Mouse (Mus musculus): ENCODE measurements around the gene Pknox2.
A peak's percentile ranks its signal among the peaks of the same experiment; 100 is the strongest.

Pknox2 gene

GRCm38 (mm10) chr9:36862576-36862975 lies 284.6 kb downstream of the Pknox2 start:
- peaks cover 18% of the 10 kb centered on the region for H3K4me1 ChIP-seq (replicated peaks; ENCODE audit: low read depth, low read length)
- no peaks in the 10 kb centered on the region for H3K36me3 ChIP-seq (ENCODE audit: insufficient read depth, low read length)
- TF ChIP-seq CTCF (conservative IDR thresholded peaks at IDR 0.05; ENCODE audit: low read length), result no peak
- no peak for TF ChIP-seq POU5F1 (IDR thresholded peaks at IDR 0.05; ENCODE audit: borderline replicate concordance, low read length)
- no peak for TF ChIP-seq NANOG (IDR thresholded peaks at IDR 0.05; ENCODE audit: borderline replicate concordance, low read length)
- H3K27me3 ChIP-seq (ENCODE audit: insufficient read depth, low read length), result no peaks in the 10 kb centered on the region
- H3K4me3 ChIP-seq (replicated peaks; ENCODE audit: low read length), result no peak overlapping the region
- no peaks in the 10 kb centered on the region for H3K9me3 ChIP-seq (ENCODE audit: low read length)

DNA sequence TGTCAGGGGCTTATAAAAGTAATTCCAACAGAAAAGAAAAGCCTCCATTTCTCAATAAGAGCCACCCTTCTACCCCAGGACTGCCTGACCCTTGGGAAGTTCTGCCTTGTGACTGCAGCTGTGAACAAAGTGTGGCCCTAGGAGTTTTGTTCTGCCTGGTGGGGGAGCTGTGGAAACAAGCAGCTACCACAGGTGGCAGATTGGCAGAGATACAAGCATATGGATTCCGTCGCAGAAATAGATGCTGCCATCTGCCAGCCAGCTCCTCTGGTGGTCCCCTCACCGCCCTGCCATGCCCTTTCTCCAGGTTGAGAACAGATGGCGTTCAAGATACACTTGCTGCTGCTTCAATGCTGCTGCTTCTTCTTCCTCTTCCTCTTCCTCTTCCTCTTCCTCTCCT lies 288.5 kb downstream of the Pknox2 start:
- no peak for TF ChIP-seq POU5F1 (IDR thresholded peaks at IDR 0.05; ENCODE audit: borderline replicate concordance, low read length)
- no peak for TF ChIP-seq NANOG (IDR thresholded peaks at IDR 0.05; ENCODE audit: borderline replicate concordance, low read length)
- TF ChIP-seq CTCF (conservative IDR thresholded peaks at IDR 0.05; ENCODE audit: low read length), result no peak
- Histone ChIP-seq H3K27me3 (ENCODE audit: insufficient read depth, low read length) (no peaks in the 10 kb centered on the region), H3K36me3 (ENCODE audit: insufficient read depth, low read length) (no peaks in the 10 kb centered on the region), H3K9me3 (ENCODE audit: low read length) (no peaks in the 10 kb centered on the region), H3K4me3 (replicated peaks; ENCODE audit: low read length) (no peak overlapping the region), H3K4me1 (replicated peaks; ENCODE audit: low read depth, low read length) (peaks cover 32% of the 10 kb centered on the region)

GRCm38 (mm10) chr9:36857476-36858117 lies 289.6 kb downstream of the Pknox2 start:
- Histone ChIP-seq H3K27me3 (ENCODE audit: insufficient read depth, low read length) (no peaks in the 10 kb centered on the region), H3K9me3 (ENCODE audit: low read length) (no peaks in the 10 kb centered on the region), H3K4me3 (replicated peaks; ENCODE audit: low read length) (peak overlapping the region; percentile 35; the same call in 1 of the 2 replicates), H3K36me3 (ENCODE audit: insufficient read depth, low read length) (no peaks in the 10 kb centered on the region), H3K4me1 (replicated peaks; ENCODE audit: low read depth, low read length) (peaks cover 32% of the 10 kb centered on the region)
- no peak; the same call in 1 of the 2 replicates for TF ChIP-seq NANOG (IDR thresholded peaks at IDR 0.05; ENCODE audit: borderline replicate concordance, low read length)
- no peak for TF ChIP-seq CTCF (conservative IDR thresholded peaks at IDR 0.05; ENCODE audit: low read length)
- TF ChIP-seq POU5F1 (IDR thresholded peaks at IDR 0.05; ENCODE audit: borderline replicate concordance, low read length), result no peak

- TF ChIP-seq NANOG (IDR thresholded peaks at IDR 0.05; ENCODE audit: borderline replicate concordance, low read length) (no peak), POU5F1 (IDR thresholded peaks at IDR 0.05; ENCODE audit: borderline replicate concordance, low read length) (no peak), CTCF (conservative IDR thresholded peaks at IDR 0.05; ENCODE audit: low read length) (no peak)
- no peak overlapping the region for H3K4me3 ChIP-seq (replicated peaks; ENCODE audit: low read length)
- H3K4me1 ChIP-seq (replicated peaks; ENCODE audit: low read depth, low read length), result peaks cover 32% of the 10 kb centered on the region
- H3K9me3 ChIP-seq (ENCODE audit: low read length), result no peaks in the 10 kb centered on the region
- H3K27me3 ChIP-seq (ENCODE audit: insufficient read depth, low read length), result no peaks in the 10 kb centered on the region
- H3K36me3 ChIP-seq (ENCODE audit: insufficient read depth, low read length), result no peaks in the 10 kb centered on the region
Observed at GRCm38 (mm10) chr9:36856351-36856750, 290.9 kb downstream of the Pknox2 start.

- Histone ChIP-seq H3K27me3 (ENCODE audit: insufficient read depth, low read length) (no peaks in the 10 kb centered on the region), H3K4me3 (replicated peaks; ENCODE audit: low read length) (no peak overlapping the region), H3K4me1 (replicated peaks; ENCODE audit: low read depth, low read length) (peaks cover 22% of the 10 kb centered on the region), H3K36me3 (ENCODE audit: insufficient read depth, low read length) (no peaks in the 10 kb centered on the region), H3K9me3 (ENCODE audit: low read length) (no peaks in the 10 kb centered on the region)
- no peak for TF ChIP-seq NANOG (IDR thresholded peaks at IDR 0.05; ENCODE audit: borderline replicate concordance, low read length)
- no peak for TF ChIP-seq POU5F1 (IDR thresholded peaks at IDR 0.05; ENCODE audit: borderline replicate concordance, low read length)
- no peak for TF ChIP-seq CTCF (conservative IDR thresholded peaks at IDR 0.05; ENCODE audit: low read length)
Observed at GRCm38 (mm10) chr9:36852175-36852574, 295.0 kb downstream of the Pknox2 start.

GRCm38 (mm10) chr9:36850091-36850490 lies 297.1 kb downstream of the Pknox2 start:
- TF ChIP-seq CTCF (conservative IDR thresholded peaks at IDR 0.05; ENCODE audit: low read length), result no peak
- no peak for TF ChIP-seq POU5F1 (IDR thresholded peaks at IDR 0.05; ENCODE audit: borderline replicate concordance, low read length)
- TF ChIP-seq NANOG (IDR thresholded peaks at IDR 0.05; ENCODE audit: borderline replicate concordance, low read length), result no peak
- H3K4me3 ChIP-seq (replicated peaks; ENCODE audit: low read length), result no peak overlapping the region
- peaks cover 7% of the 10 kb centered on the region for H3K4me1 ChIP-seq (replicated peaks; ENCODE audit: low read depth, low read length)
- H3K9me3 ChIP-seq (ENCODE audit: low read length), result no peaks in the 10 kb centered on the region
- no peaks in the 10 kb centered on the region for H3K36me3 ChIP-seq (ENCODE audit: insufficient read depth, low read length)
- H3K27me3 ChIP-seq (ENCODE audit: insufficient read depth, low read length), result no peaks in the 10 kb centered on the region

- peaks cover 7% of the 10 kb centered on the region for H3K4me1 ChIP-seq (replicated peaks; ENCODE audit: low read depth, low read length)
Observed at GRCm38 (mm10) chr9:36848661-36849060, 298.5 kb downstream of the Pknox2 start.

GRCm38 (mm10) chr9:36846346-36846745 lies 300.9 kb downstream of the Pknox2 start:
- Histone ChIP-seq H3K4me1 (replicated peaks; ENCODE audit: low read depth, low read length) (peaks cover 7% of the 10 kb centered on the region), H3K27me3 (ENCODE audit: insufficient read depth, low read length) (no peaks in the 10 kb centered on the region), H3K9me3 (ENCODE audit: low read length) (no peaks in the 10 kb centered on the region), H3K4me3 (replicated peaks; ENCODE audit: low read length) (no peak overlapping the region), H3K36me3 (ENCODE audit: insufficient read depth, low read length) (no peaks in the 10 kb centered on the region)
- TF ChIP-seq POU5F1 (IDR thresholded peaks at IDR 0.05; ENCODE audit: borderline replicate concordance, low read length) (no peak), CTCF (conservative IDR thresholded peaks at IDR 0.05; ENCODE audit: low read length) (no peak), NANOG (IDR thresholded peaks at IDR 0.05; ENCODE audit: borderline replicate concordance, low read length) (no peak)

More at GRCm38 (mm10) chr9:36848661-36849060, 298.5 kb downstream of the Pknox2 start:
- H3K4me3 ChIP-seq (replicated peaks; ENCODE audit: low read length), result no peak overlapping the region
- H3K36me3 ChIP-seq (ENCODE audit: insufficient read depth, low read length), result no peaks in the 10 kb centered on the region
- no peaks in the 10 kb centered on the region for H3K27me3 ChIP-seq (ENCODE audit: insufficient read depth, low read length)
- no peak for TF ChIP-seq NANOG (IDR thresholded peaks at IDR 0.05; ENCODE audit: borderline replicate concordance, low read length)
- TF ChIP-seq CTCF (conservative IDR thresholded peaks at IDR 0.05; ENCODE audit: low read length), result no peak
- TF ChIP-seq POU5F1 (IDR thresholded peaks at IDR 0.05; ENCODE audit: borderline replicate concordance, low read length), result no peak
- no peaks in the 10 kb centered on the region for H3K9me3 ChIP-seq (ENCODE audit: low read length)

Data from E14TG2a.4 (cell line).